Mouse (Mus musculus) spleen, adult 2 months (tissue): ENCODE data around the gene Mfsd4b1. TPM values are rescaled to one million over a fixed set of nuclear protein-coding genes. Genes with fewer than 3 reads are reported as not detected.

ENCODE experiments used
- DNase-seq, 2 experiments: peaks; one replicate each; pipeline versions ENCODE4 v3.0.0 to v3.0.0-alpha.2; 2012 to 2021; ENCODE audit warnings: low spot score in 2 of 2, low read depth in 1 of 2
- H3K27ac ChIP-seq: fragments of 200-500 bp; 2 replicates; pipeline ENCODE4 v1.5.1; 2012; ENCODE audit warnings: low read length, inconsistent platforms; ENCODE audit not compliant: insufficient read depth
- H3K27me3 ChIP-seq: fragments of 200-500 bp; 2 replicates; pipeline ENCODE4 v1.6.1; 2012; ENCODE audit warnings: mild to moderate bottlenecking, moderate library complexity, low read length, inconsistent platforms; ENCODE audit not compliant: control insufficient read depth, insufficient read depth
- H3K36me3 ChIP-seq: fragments of 200-500 bp; 2 replicates; pipeline ENCODE4 v1.6.1; 2012; ENCODE audit warnings: mild to moderate bottlenecking, low read length, inconsistent platforms; ENCODE audit not compliant: control insufficient read depth, insufficient read depth
- H3K4me1 ChIP-seq: fragments of 200-500 bp; 2 replicates; pipeline ENCODE4 v1.6.1; 2011; ENCODE audit warnings: inconsistent platforms; ENCODE audit not compliant: control insufficient read depth, insufficient read depth, insufficient read length
- H3K4me3 ChIP-seq: fragments of 200-500 bp; 2 replicates; pipeline ENCODE4 v1.5.1; 2011; ENCODE audit warnings: mild to moderate bottlenecking, inconsistent platforms; ENCODE audit not compliant: insufficient read depth, insufficient read length; ENCODE audit errors: extremely low read depth
- CTCF ChIP-seq: fragments of 200-500 bp; IDR thresholded peaks from 2 replicates; pipeline ENCODE4 v1.5.1; 2011; ENCODE audit warnings: mild to moderate bottlenecking, inconsistent platforms; ENCODE audit not compliant: insufficient read depth, insufficient read length, insufficient replicate concordance; ENCODE audit errors: extremely low read depth
- POLR2A ChIP-seq: fragments of 200-500 bp; IDR thresholded peaks from 2 replicates; pipeline ENCODE4 v1.6.1; 2011; ENCODE audit warnings: low read depth, low read length, inconsistent platforms
- WGBS: fragments of 180-500 bp; shearing (Covaris S2); methylation state at CpG from one replicate; pipeline ENCODE4 v1.1.7; 2018; 5-methylcytosine and 5-hydroxymethylcytosine counted together
- polyA plus RNA-seq: library from polyadenylated mRNA; depleted of rRNA; stranded (reverse); fragments of >200 nt; gene quantifications from 2 replicates; pipeline ENCODE4 v1.2.3, GENCODE M21; 2012

Gene Mfsd4b1
- polyA plus RNA-seq, 1 experiment, result 0.07 TPM

GRCm38 (mm10) chr10:40054455-40054854 is 29.4 kb upstream of the Mfsd4b1 start:
- 96% methylated on average over 8 of the region's 8 CpGs for WGBS
- no peak overlapping the region for H3K4me3 ChIP-seq
- H3K27ac ChIP-seq, result no peak overlapping the region
- no peaks in the 10 kb centered on the region for H3K36me3 ChIP-seq
- no peaks in the 10 kb centered on the region for H3K4me1 ChIP-seq
- TF ChIP-seq POLR2A, result no peak
- no peak for TF ChIP-seq CTCF
- no peaks in the 10 kb centered on the region for H3K27me3 ChIP-seq
- no peak for DNase-seq

GRCm38 (mm10) chr10:40053896-40054295 is 28.8 kb upstream of the Mfsd4b1 start:
- H3K27ac ChIP-seq, result no peak overlapping the region
- no peaks in the 10 kb centered on the region for H3K36me3 ChIP-seq

GRCm38 (mm10) chr10:40053257-40053895 is 28.3 kb upstream of the Mfsd4b1 start:
- no peaks in the 10 kb centered on the region for H3K36me3 ChIP-seq
- peak in 1 of 2 experiments; percentile 35 for DNase-seq
- H3K27me3 ChIP-seq, result no peaks in the 10 kb centered on the region
- H3K27ac ChIP-seq, result no peak overlapping the region
- no peak overlapping the region for H3K4me3 ChIP-seq
- no peak for TF ChIP-seq POLR2A
- TF ChIP-seq CTCF, result no peak
- no peaks in the 10 kb centered on the region for H3K4me1 ChIP-seq
- 50% methylated on average over 3 of the region's 3 CpGs for WGBS

More at GRCm38 (mm10) chr10:40053896-40054295, 28.8 kb upstream of the Mfsd4b1 start:
- 91% methylated on average over 4 of the region's 4 CpGs for WGBS
- Histone ChIP-seq H3K4me3 (no peak overlapping the region), H3K27me3 (no peaks in the 10 kb centered on the region), H3K4me1 (no peaks in the 10 kb centered on the region)
- TF ChIP-seq CTCF, result no peak
- no peak for TF ChIP-seq POLR2A
- DNase-seq, result no peak

GRCm38 (mm10) chr10:40051997-40052396 is 26.9 kb upstream of the Mfsd4b1 start:
- no peak for TF ChIP-seq POLR2A
- TF ChIP-seq CTCF, result no peak
- Histone ChIP-seq H3K27me3 (no peaks in the 10 kb centered on the region), H3K4me3 (no peak overlapping the region), H3K4me1 (no peaks in the 10 kb centered on the region), H3K27ac (no peak overlapping the region), H3K36me3 (no peaks in the 10 kb centered on the region)
- DNase-seq, result no peak
- WGBS, result 89% methylated on average over 3 of the region's 3 CpGs

- Histone ChIP-seq H3K4me1 (no peaks in the 10 kb centered on the region), H3K36me3 (no peaks in the 10 kb centered on the region), H3K27me3 (no peaks in the 10 kb centered on the region), H3K27ac (no peak overlapping the region), H3K4me3 (no peak overlapping the region)
- WGBS, result 97% methylated on average over 2 of the region's 2 CpGs
- no peak for DNase-seq
- TF ChIP-seq CTCF (no peak), POLR2A (no peak)
Observed at GRCm38 (mm10) chr10:40050763-40051162, 25.7 kb upstream of the Mfsd4b1 start.

GRCm38 (mm10) chr10:40041339-40041738 is 16.3 kb upstream of the Mfsd4b1 start:
- Histone ChIP-seq H3K36me3 (no peaks in the 10 kb centered on the region; the same call in 1 of the 2 replicates), H3K4me1 (no peaks in the 10 kb centered on the region), H3K27me3 (no peaks in the 10 kb centered on the region), H3K4me3 (no peak overlapping the region), H3K27ac (no peak overlapping the region)
- WGBS, result 79% methylated on average over 4 of the region's 4 CpGs
- TF ChIP-seq CTCF (no peak), POLR2A (no peak)
- no peak for DNase-seq
